Mouse (Mus musculus): ENCODE data around the gene Gm1043.

Gm1043 gene

DNA sequence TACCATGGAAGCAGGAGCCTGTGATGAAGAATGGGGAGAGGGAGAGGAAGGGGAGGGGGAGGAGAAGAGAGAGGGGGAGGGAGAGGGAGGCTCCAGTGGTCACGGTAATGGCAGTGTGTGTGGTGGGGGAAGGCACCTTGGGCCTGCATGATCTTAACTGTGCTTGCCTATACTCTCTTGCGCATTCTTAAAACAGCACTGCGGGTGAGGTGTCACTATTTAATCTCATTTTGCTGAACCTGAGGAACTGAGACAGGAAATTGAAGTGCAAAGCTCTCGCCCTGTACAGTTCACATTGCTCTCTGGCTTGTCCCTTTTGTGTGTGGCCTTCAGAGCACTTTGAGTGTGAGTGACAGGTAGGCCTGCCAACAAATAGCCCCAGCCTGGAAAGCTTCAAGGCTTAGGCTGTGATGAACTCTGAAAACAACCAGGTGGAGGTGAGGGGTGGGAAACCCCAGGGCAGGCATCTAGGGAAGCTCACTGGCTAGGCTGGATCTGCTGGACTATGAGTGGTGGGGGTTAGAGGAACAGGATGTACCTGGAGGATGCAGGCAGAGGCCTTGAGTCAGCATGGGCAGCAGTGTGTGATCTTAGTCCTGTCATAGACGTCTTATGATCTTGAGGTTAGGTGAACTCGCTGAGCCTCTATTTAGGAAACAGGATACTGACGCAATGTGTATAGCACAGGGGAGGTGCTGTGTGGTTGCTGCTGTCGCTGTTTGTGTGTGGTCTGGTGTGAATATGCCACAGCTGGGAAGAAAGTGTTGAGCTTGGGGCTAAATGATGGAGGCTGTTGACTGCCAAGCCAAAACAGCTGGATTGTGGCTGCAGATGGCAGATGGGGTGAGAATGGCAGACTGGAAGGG lies 18.2 kb upstream of the Gm1043 start:
- DNase-seq (ENCODE audit: low read depth, low spot score): no peak

DNA sequence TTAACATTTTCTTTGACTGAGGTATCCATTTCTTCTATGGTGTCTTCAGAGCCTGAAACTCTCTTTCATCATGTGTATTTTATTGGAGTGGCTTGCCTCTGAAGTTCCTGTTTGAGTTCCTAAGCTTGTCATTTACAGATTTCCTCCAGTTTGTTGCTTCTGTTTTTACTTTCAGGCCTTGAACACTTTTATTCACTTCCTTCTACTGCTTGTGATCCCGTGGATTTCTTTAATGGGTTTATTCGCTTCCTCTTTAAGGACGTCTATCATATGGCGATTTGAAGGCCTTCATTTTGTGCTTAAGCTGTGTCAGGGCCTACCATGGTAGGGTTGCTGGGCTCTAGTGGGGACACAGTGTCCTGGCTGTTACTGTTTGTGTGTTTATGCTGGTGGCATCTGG lies 11.5 kb upstream of the Gm1043 start:
- DNase-seq (ENCODE audit: low read depth, low spot score): no peak

DNA sequence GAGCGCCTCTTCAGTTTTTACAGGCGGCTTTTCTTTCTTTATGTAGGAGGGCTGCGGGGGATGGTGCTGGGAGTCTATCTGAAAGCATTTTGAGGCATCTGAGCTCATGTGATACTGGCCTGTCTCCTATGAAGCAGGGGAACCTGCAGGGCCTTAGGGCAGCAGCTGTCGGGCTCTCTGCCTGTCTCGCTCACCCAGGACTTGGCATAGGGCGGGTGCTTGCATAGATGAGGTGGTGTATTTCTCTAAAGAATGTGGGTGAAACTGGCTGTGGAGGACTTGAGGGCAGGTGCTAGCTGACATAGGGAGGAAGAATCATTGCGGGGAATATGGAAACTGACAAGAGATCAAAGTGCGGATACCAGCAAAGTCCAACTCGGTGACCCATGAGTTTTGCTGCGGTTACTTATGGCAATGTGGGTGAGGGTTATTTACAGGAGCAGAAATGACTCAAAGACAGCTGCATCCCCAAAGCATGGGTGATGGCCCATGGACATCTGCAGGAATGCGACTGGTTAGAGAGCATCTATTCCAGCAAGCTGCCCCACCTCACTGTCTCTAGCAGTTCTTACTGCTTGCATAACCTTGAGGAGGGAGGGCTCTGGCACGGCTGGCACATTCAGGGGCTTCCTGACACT lies 8.4 kb upstream of the Gm1043 start:
- DNase-seq (ENCODE audit: low read depth, low spot score): no peak

DNA sequence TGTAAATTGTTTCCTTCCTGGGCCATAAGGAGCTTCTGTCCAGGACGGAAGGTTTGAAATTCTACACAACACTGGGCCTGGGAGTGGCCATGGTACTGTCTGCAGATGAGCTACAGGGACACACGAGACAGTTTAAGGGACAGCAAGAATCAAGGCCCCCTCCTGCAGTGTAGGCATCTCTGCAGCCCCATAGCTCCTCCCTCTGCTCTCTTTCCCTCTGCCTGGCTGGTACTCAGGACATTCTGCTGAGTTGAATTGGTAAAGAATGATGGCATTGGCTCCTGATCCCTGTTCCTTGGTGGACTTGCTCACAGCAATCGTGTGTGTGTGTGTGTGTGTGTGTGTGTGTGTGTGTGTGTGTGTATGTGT lies 7.9 kb upstream of the Gm1043 start:
- no peak for DNase-seq (ENCODE audit: low read depth, low spot score)

GRCm38 (mm10) chr5:37079484-37079883 lies 5.7 kb upstream of the Gm1043 start:
- no peak for DNase-seq (ENCODE audit: low read depth, low spot score)

DNA sequence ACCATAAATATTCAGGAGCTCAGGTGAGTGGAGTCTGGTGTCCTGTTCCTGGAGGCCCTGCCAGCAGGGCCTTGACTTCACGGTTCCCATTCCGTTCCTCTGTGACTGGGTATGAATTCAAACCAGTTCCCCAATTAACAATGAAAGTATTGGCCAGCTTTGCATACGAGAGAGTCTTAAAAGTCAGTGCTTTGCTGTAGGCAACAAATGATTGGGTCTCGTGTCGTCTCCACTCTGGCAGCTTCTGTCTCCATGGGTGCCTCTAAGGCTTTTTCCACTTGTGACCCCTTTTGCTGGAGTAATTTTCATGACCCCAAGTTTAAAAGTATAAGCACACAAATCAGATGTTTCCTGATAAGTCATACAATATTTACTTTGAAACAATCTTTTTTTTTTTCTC lies 4.6 kb upstream of the Gm1043 start:
- DNase-seq (ENCODE audit: low read depth, low spot score): no peak

- no peak for DNase-seq (ENCODE audit: low read depth, low spot score)
Observed at GRCm38 (mm10) chr5:37082420-37082819, 2.8 kb upstream of the Gm1043 start.

GRCm38 (mm10) chr5:37083209-37083770 lies 1.9 kb upstream of the Gm1043 start:
- no peak for DNase-seq (ENCODE audit: low read depth, low spot score)

- no peak for DNase-seq (ENCODE audit: low read depth, low spot score)
Observed at GRCm38 (mm10) chr5:37083850-37084249, 1.3 kb upstream of the Gm1043 start.

- no peak for DNase-seq (ENCODE audit: low read depth, low spot score)
Observed at GRCm38 (mm10) chr5:37085918-37086317, 748 bp downstream of the Gm1043 start.

- DNase-seq (ENCODE audit: low read depth, low spot score): no peak
Observed at GRCm38 (mm10) chr5:37087786-37088185, 2.6 kb downstream of the Gm1043 start.

DNA sequence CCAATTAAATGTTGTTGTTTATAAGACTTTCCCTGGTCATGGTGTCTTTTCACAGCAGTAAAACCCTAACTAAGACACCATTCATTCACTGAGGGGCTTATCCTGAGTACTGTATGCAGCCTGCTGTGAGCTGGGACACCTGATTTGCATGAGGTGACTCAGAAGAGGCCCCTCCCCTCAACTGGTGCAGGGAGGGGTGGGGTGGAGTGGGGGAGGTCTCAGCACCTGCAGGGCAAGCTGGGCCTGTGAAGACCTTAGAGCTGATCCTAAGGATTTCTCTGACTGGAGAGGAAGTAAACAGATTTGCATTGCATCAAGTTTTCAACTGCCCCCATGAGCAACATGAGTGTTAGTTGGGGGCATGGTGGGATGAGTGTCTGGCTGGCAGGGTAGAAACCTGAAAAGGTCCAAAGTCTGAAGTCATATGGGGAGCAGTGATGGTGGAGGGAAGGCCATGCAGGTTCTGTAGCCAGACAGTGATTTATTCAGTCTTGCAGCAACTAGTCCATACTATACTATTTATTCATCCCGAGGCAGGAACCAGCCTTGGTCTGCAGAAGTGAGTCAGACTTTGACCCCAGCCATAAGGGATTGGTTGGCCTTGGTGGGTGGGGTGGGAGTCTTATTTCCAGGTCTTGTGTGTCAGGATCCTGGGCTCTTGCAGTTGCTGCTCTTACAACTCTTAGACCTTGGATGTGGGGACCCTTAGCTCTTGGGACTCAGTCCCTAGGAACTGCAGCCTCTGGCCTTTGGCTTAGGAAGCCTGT lies 3.4 kb downstream of the Gm1043 start:
- DNase-seq (ENCODE audit: low read depth, low spot score): no peak

DNA sequence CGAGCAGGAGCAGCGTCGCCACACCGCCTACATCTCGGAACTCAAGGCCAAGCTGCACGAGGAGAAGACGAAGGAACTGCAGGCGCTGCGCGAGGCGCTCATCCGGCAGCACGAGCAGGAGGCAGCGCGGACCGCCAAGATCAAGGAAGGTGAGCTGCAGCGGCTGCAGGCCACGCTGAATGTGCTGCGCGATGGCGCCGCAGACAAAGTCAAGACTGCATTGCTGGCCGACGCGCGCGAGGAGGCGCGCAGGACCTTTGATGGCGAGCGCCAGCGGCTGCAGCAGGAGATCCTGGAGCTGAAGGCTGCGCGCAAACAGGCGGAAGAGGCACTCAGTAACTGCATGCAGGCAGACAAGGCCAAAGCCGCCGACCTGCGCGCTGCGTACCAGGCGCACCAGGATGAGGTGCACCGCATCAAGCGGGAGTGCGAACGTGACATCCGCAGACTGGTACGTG lies 6.0 kb downstream of the Gm1043 start:
- peak; percentile 39 for DNase-seq (ENCODE audit: low read depth, low spot score)

DNA sequence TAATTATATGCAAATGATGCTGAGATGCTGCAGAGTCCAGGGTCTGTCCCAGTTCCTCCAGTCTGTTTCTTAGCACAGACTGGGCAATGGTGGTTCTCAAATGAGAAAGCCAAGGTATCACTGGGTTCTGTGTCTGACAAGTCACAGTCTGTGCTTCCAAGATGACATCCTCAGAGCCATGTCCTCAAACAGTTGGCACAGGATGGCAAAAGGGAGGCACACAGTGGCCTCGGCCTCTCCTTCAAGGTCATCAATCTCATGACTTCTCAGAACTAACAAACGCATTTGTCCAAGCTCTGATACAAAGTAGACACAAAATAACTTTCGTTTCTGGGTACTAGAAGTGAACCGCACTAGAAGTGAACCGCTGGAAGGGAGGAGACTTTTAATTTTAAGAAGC lies 9.8 kb downstream of the Gm1043 start:
- no peak for DNase-seq (ENCODE audit: low read depth, low spot score)

DNA sequence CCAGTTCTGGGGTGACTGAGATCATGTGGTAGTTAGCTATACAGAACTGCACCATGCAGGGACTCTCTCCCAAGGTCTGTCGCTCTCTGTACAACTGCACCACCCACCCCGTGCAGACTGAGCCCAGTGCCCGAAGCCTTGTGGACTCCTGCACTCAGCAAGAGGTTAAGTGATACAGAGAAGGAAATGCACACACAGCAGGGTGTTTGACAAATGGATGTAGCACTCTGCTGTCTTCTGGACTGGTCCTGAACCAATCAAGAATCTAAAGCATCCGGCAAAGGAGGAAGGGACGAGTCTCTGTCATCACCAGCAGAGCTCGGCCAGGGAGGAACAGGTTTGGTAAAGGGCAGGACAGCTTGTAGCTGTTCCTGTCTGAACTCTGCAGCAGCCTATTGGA lies 12.4 kb downstream of the Gm1043 start:
- DNase-seq (ENCODE audit: low read depth, low spot score): no peak

- no peak for DNase-seq (ENCODE audit: low read depth, low spot score)
Observed at GRCm38 (mm10) chr5:37100813-37101212, 15.6 kb downstream of the Gm1043 start.

GRCm38 (mm10) chr5:37101631-37102030 lies 16.5 kb downstream of the Gm1043 start:
- no peak for DNase-seq (ENCODE audit: low read depth, low spot score)

- no peak for DNase-seq (ENCODE audit: low read depth, low spot score)
Observed at GRCm38 (mm10) chr5:37102056-37102455, 16.9 kb downstream of the Gm1043 start.

GRCm38 (mm10) chr5:37105531-37106456 lies 20.6 kb downstream of the Gm1043 start:
- DNase-seq (ENCODE audit: low read depth, low spot score): no peak

- no peak for DNase-seq (ENCODE audit: low read depth, low spot score)
Observed at GRCm38 (mm10) chr5:37107111-37107510, 21.9 kb downstream of the Gm1043 start.

DNA sequence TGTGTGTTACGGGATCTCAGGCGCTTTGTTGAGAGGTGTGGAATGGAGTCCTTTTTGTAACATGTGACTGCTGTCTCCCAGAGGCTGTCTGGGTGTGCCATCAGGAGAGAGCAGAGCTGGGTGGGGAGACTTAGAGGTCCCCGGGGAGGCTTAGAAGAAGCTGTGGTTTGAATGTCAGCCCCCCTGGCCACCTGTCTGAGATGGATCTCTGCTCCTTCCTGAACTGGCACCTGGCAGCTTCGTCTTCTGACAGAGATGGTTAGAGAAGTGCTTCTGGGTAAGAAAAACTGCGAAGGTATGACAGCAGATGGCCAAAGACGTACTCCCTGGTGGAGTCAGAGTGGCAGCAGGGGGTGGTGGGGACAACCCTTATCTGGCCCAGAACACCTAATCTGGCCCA lies 22.4 kb downstream of the Gm1043 start:
- DNase-seq (ENCODE audit: low read depth, low spot score): no peak
